Mouse (Mus musculus) ES-E14 (cell line): ENCODE measurements around the gene Hoxb5. TPM values are rescaled to one million over a fixed set of nuclear protein-coding genes. Genes with fewer than 3 reads are reported as not detected.

ENCODE experiments used
- DNase-seq: peaks from one replicate; pipeline ENCODE4 v3.0.0-alpha.2; 2013; ENCODE audit warnings: low read depth, low spot score
- H3K27ac ChIP-seq: 2 replicates; pipeline ENCODE4 v1.5.1; 2012; ENCODE audit warnings: low read depth, mild to moderate bottlenecking, low read length, moderate library complexity, mixed read lengths; ENCODE audit not compliant: poor library complexity, insufficient read depth, severe bottlenecking
- H3K36me3 ChIP-seq: 2 replicates; pipeline ENCODE4 v1.6.1; 2012; ENCODE audit warnings: mild to moderate bottlenecking, low read length, moderate library complexity, mixed read lengths; ENCODE audit not compliant: control insufficient read depth, poor library complexity, insufficient read depth, severe bottlenecking
- H3K4me1 ChIP-seq, 2 experiments: fragments of 150-350 bp in 1 of 2; sonication (generic) in 1 of 2; 2 replicates each; pipeline ENCODE4 v1.6.1; 2012; ENCODE audit warnings: low read length in 2 of 2, mild to moderate bottlenecking in 1 of 2, mixed read lengths in 1 of 2; ENCODE audit not compliant: control insufficient read depth in 2 of 2, insufficient read depth in 2 of 2, poor library complexity in 1 of 2
- H3K4me3 ChIP-seq, 2 experiments: fragments of 150-350 bp in 1 of 2; sonication (generic) in 1 of 2; 2 replicates each; pipeline ENCODE4 v1.5.1; 2012; ENCODE audit warnings: low read length in 2 of 2, low read depth in 1 of 2, mild to moderate bottlenecking in 1 of 2, mixed read lengths in 1 of 2; ENCODE audit not compliant: insufficient read depth in 1 of 2, poor library complexity in 1 of 2, severe bottlenecking in 1 of 2
- H3K9ac ChIP-seq: 2 replicates; pipeline ENCODE4 v1.6.1; 2012; ENCODE audit warnings: low read depth, mild to moderate bottlenecking, low read length, mixed read lengths; ENCODE audit not compliant: poor library complexity, insufficient read depth, severe bottlenecking
- H3K9me3 ChIP-seq: fragments of 150-350 bp; sonication (generic); 2 replicates; pipeline ENCODE4 v1.6.1; 2012; ENCODE audit warnings: low read depth, mild to moderate bottlenecking, low read length; ENCODE audit not compliant: control insufficient read depth, insufficient read depth
- CHD2 ChIP-seq: IDR thresholded peaks from 2 replicates; pipeline ENCODE4 v1.6.1; 2014; ENCODE audit warnings: mild to moderate bottlenecking, low read depth, low read length, inconsistent platforms
- HCFC1 ChIP-seq: IDR thresholded peaks from 2 replicates; pipeline ENCODE4 v1.6.1; 2012; ENCODE audit warnings: low read length, inconsistent platforms, borderline replicate concordance; ENCODE audit not compliant: insufficient read depth
- MAFK ChIP-seq: IDR thresholded peaks from 2 replicates; pipeline ENCODE4 v1.6.1; 2014; ENCODE audit warnings: mild to moderate bottlenecking, low read depth, low read length, inconsistent platforms; ENCODE audit not compliant: insufficient read depth
- ZC3H11A ChIP-seq: IDR thresholded peaks from 2 replicates; pipeline ENCODE4 v1.6.1; 2012; ENCODE audit warnings: low read depth, mild to moderate bottlenecking, inconsistent platforms, low read length, borderline replicate concordance
- ZNF384 ChIP-seq: IDR thresholded peaks from 2 replicates; pipeline ENCODE4 v1.6.1; 2012; ENCODE audit warnings: low read depth, low read length, inconsistent platforms
- in situ Hi-C, 2 experiments: fragments of 600-800 bp; cut with MboI; formaldehyde crosslinking; loops; one replicate each; pipeline ENCODE4 v1.15.1; 2025; ENCODE audit warnings: low sequenced_read_pairs in 2 of 2, inconsistent platforms in 1 of 2; ENCODE audit not compliant: unreplicated experiment in 2 of 2
- total RNA-seq: library from RNA; depleted of rRNA; stranded (reverse); fragments of 300-350 nt; gene quantifications from 2 replicates; pipeline ENCODE4 v1.2.3, GENCODE M21; 2012

Hoxb5 gene
- total RNA-seq, 1 experiment: 0.09 TPM

- peak within 1 kb of the TSS; percentile 55; the same call in 1 of the 2 replicates for H3K9ac ChIP-seq
- H3K4me1 ChIP-seq: peaks cover 0 to 8% of the 10 kb centered on the region in 2 experiments; a peak in 2 of 4 replicates
- no peak for DNase-seq
- H3K27ac ChIP-seq: no peak within 1 kb of the TSS
- TF ChIP-seq ZNF384 (no peak), CHD2 (no peak), ZC3H11A (no peak), MAFK (no peak), HCFC1 (no peak)
- H3K36me3 ChIP-seq: no peaks in the 10 kb centered on the region
- no peaks in the 10 kb centered on the region for H3K9me3 ChIP-seq
- H3K4me3 ChIP-seq: peak within 1 kb of the TSS; percentile 48 to 50
- in situ Hi-C loops: no loop called here
These were observed 32.1 kb upstream of the Hoxb5 start, which contains the start of gene Hoxb9 for GRCm38 (mm10) chr11:96270996-96271540. Gene Hoxb9, plus strand, starts transcription at chr11:96271457.

- DNase-seq: no peak
- Histone ChIP-seq H3K9ac (no peak overlapping the region; the same call in 1 of the 2 replicates), H3K9me3 (no peaks in the 10 kb centered on the region), H3K4me3 (peak overlapping the region; percentile 48 to 50), H3K36me3 (no peaks in the 10 kb centered on the region), H3K27ac (no peak overlapping the region), H3K4me1 (peaks cover 0 to 8% of the 10 kb centered on the region in 2 experiments; a peak in 2 of 4 replicates)
- in situ Hi-C loops: no loop called here
- TF ChIP-seq MAFK: no peak
- no peak for TF ChIP-seq ZNF384
- no peak for TF ChIP-seq HCFC1
- no peak for TF ChIP-seq CHD2
- TF ChIP-seq ZC3H11A: no peak
These were observed 31.6 kb upstream of the Hoxb5 start for GRCm38 (mm10) chr11:96271541-96272011.

GRCm38 (mm10) chr11:96272024-96272921, 30.9 kb upstream of the Hoxb5 start:
- Histone ChIP-seq H3K36me3 (no peaks in the 10 kb centered on the region), H3K4me1 (peaks cover 0 to 8% of the 10 kb centered on the region in 2 experiments; a peak in 2 of 4 replicates), H3K9ac (peak overlapping the region; percentile 55; the same call in 1 of the 2 replicates), H3K9me3 (no peaks in the 10 kb centered on the region), H3K4me3 (peak overlapping the region; percentile 25 to 50), H3K27ac (no peak overlapping the region)
- TF ChIP-seq CHD2 (no peak), MAFK (no peak), ZNF384 (no peak), ZC3H11A (no peak), HCFC1 (no peak)
- in situ Hi-C loops: no loop called here
- no peak for DNase-seq

- in situ Hi-C loops: no loop called here
- Histone ChIP-seq H3K36me3 (no peaks in the 10 kb centered on the region), H3K9me3 (no peaks in the 10 kb centered on the region), H3K4me1 (peaks cover 0 to 8% of the 10 kb centered on the region in 2 experiments; a peak in 2 of 4 replicates), H3K9ac (no peak overlapping the region), H3K27ac (no peak overlapping the region), H3K4me3 (no peak overlapping the region)
- TF ChIP-seq MAFK (no peak), CHD2 (no peak), HCFC1 (no peak), ZC3H11A (no peak), ZNF384 (no peak)
- DNase-seq: no peak
These were observed 28.7 kb upstream of the Hoxb5 start for GRCm38 (mm10) chr11:96274428-96274827.
